Mouse (Mus musculus) bone marrow macrophage, adult 2 months (primary cell): ENCODE measurements around the gene Phf5a.

Source experiments
- CTCF ChIP-seq: IDR thresholded peaks from 2 replicates; pipeline ENCODE4 v1.5.1; 2012; ENCODE audit warnings: low read depth, mild to moderate bottlenecking, low read length, moderate library complexity
- POLR2A ChIP-seq: IDR thresholded peaks from 2 replicates; pipeline ENCODE4 v1.6.1; 2012; ENCODE audit warnings: mild to moderate bottlenecking, low read depth, low read length, borderline replicate concordance

- TF ChIP-seq POLR2A (no peak), CTCF (no peak)
Measured at GRCm38 (mm10) chr15:81852411-81853000, 19.2 kb downstream of the Phf5a start.
